Mouse (Mus musculus) midbrain, embryonic 14.5 days (tissue): ENCODE measurements around the gene Polr2l. TPM values are rescaled to one million over a fixed set of nuclear protein-coding genes. Genes with fewer than 3 reads are reported as not detected.

ENCODE experiments used
- ATAC-seq: fragments of 200-750 bp; cut with Nextera tagmentation; 2 replicates; pipeline ENCODE4 v1.8.0; 2017; ENCODE audit warnings: moderate number of reproducible peaks, moderate library complexity; ENCODE audit not compliant: low FRiP score, low TSS enrichment
- DNase-seq: peaks from one replicate; pipeline ENCODE4 v3.0.0-alpha.2; 2015
- H3K27ac ChIP-seq: fragments of 300-500 bp; sonication (generic); replicated peaks from 2 replicates; pipeline ENCODE4 v1.5.1; 2014; ENCODE audit warnings: mild to moderate bottlenecking, low read depth, low read length, moderate library complexity
- H3K27me3 ChIP-seq: fragments of 300-500 bp; sonication (generic); 2 replicates; pipeline ENCODE4 v1.6.1; 2014; ENCODE audit warnings: low read length, control low read depth, mixed read lengths; ENCODE audit not compliant: control insufficient read depth, insufficient read depth
- H3K36me3 ChIP-seq: fragments of 300-500 bp; sonication (generic); 2 replicates; pipeline ENCODE4 v1.6.1; 2014; ENCODE audit warnings: low read length, control low read depth; ENCODE audit not compliant: control insufficient read depth, insufficient read depth
- H3K4me1 ChIP-seq: fragments of 300-500 bp; sonication (generic); 2 replicates; pipeline ENCODE4 v1.6.1; 2014; ENCODE audit warnings: mild to moderate bottlenecking, antibody characterized with exemption, low read length, control low read depth; ENCODE audit not compliant: control insufficient read depth, insufficient read depth
- H3K4me2 ChIP-seq: fragments of 300-500 bp; sonication (generic); 2 replicates; pipeline ENCODE4 v1.6.1; 2014; ENCODE audit warnings: mild to moderate bottlenecking, low read length, moderate library complexity
- H3K4me3 ChIP-seq: fragments of 300-500 bp; sonication (generic); replicated peaks from 2 replicates; pipeline ENCODE4 v1.5.1; 2014; ENCODE audit warnings: low read depth, low read length
- H3K9ac ChIP-seq: fragments of 300-500 bp; sonication (generic); replicated peaks from 2 replicates; pipeline ENCODE4 v1.6.1; 2014; ENCODE audit warnings: mild to moderate bottlenecking, low read length, moderate library complexity
- H3K9me3 ChIP-seq: fragments of 300-500 bp; sonication (generic); 2 replicates; pipeline ENCODE4 v1.6.1; 2016; ENCODE audit warnings: low read length, control low read depth, mixed read lengths; ENCODE audit not compliant: control insufficient read depth
- WGBS: fragments of 180-500 bp; shearing (Covaris S2); extraction: QIAGEN DNeasy Blood & Tissue Kit; methylation state at CpG from one replicate; pipeline ENCODE4 v1.1.7; 2014; 5-methylcytosine and 5-hydroxymethylcytosine counted together
- polyA plus RNA-seq: library from polyadenylated mRNA; unstranded; fragments of >200 nt; fragmentation: Nextera tagmentation; extraction: Ambion mirVana; gene quantifications from 2 replicates; pipeline ENCODE4 v1.2.1, GENCODE M21; 2014

Polr2l gene
- polyA plus RNA-seq, 1 experiment from 2014 or later: 75.1 TPM

DNA sequence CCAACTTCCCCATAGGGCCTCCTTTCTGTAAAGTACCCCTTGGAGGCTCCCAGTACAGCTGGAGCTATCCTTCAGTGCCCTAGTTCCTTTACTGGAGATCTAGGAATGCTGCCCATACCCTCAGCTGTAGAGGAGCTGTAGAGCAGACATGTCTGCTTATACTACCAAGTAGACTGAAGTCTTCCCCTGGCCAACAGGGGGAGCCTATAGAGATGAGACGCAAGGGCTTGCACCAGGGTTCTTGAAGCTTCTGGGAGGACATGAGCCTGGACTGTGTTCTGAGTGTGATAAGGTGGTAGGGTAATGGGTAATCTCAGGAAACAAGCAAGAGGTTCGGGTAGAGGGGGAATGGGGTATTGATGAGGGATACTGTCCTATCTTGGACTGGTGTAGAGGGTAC lies 16.2 kb upstream of the Polr2l start:
- WGBS: 79% methylated on average over 2 of the region's 2 CpGs
- Histone ChIP-seq H3K27me3 (no peaks in the 10 kb centered on the region), H3K9ac (no peak overlapping the region), H3K36me3 (peaks cover 30% of the 10 kb centered on the region; the same call in 1 of the 2 replicates), H3K4me3 (no peak overlapping the region), H3K27ac (no peak overlapping the region), H3K4me1 (no peaks in the 10 kb centered on the region; the same call in 1 of the 2 replicates), H3K4me2 (no peak overlapping the region), H3K9me3 (no peaks in the 10 kb centered on the region)
- DNase-seq (no peak), ATAC-seq (no peak)

DNA sequence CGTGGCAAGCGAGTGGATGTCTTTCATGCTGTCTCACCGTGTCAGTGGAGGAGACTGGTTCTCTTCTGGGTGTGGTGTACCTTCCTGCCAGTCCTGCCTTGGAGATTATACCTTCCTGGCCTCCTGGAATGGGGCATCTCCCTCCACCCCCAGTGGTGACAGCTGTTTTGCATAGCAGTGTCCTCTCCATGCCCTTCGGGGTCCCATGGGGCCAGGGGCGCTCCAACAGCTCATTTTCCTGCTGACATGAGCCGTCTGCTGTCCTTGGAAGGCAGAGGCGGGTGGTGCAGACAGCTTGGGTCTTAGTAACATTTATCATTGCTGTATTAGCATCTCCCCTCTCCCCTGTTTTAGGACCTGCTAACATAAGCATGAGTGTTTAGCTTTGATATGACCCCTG lies 12.2 kb upstream of the Polr2l start:
- Histone ChIP-seq H3K9me3 (no peaks in the 10 kb centered on the region), H3K27me3 (no peaks in the 10 kb centered on the region)
- 81% methylated on average over 7 of the region's 7 CpGs for WGBS

DNA sequence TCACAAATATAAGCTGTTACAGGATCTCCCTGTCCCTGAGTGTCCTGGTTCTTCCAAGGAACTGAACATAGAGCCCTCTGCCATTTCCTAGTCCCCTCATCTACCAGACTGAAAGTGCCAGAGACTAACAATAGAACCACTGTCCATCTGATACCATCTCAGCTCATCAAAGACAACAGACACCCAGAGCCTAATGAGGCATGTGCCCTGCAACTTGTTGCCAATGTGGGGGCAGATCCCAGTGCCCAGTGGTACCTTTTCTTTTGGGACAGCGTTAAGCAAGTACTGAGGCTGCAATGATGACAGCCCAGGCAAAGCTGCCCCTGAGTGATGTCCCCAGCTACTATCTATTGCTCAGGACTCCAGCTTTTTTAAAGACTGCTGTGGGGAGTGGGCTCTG lies 11.3 kb upstream of the Polr2l start:
- H3K36me3 ChIP-seq: 0 out of 2 replicates have a peak, but pooled peaks cover 4% of the 10 kb centered on the region
- DNase-seq (no peak), ATAC-seq (no peak)
- WGBS: 90% methylated on average over 1 of the region's 1 CpGs
- H3K27ac ChIP-seq: no peak overlapping the region
- no peaks in the 10 kb centered on the region for H3K9me3 ChIP-seq
- H3K9ac ChIP-seq: no peak overlapping the region
- H3K4me3 ChIP-seq: no peak overlapping the region
- H3K4me2 ChIP-seq: no peak overlapping the region
- no peaks in the 10 kb centered on the region for H3K27me3 ChIP-seq
- peaks cover 16% of the 10 kb centered on the region for H3K4me1 ChIP-seq

More for the DNA sequence above, 12.2 kb upstream of the Polr2l start:
- no peak for DNase-seq
- no peak overlapping the region for H3K27ac ChIP-seq
- no peak overlapping the region for H3K4me3 ChIP-seq
- H3K36me3 ChIP-seq: peaks cover 8% of the 10 kb centered on the region; the same call in 1 of the 2 replicates
- peaks cover 9% of the 10 kb centered on the region for H3K4me1 ChIP-seq
- H3K4me2 ChIP-seq: no peak overlapping the region
- ATAC-seq: no peak
- no peak overlapping the region for H3K9ac ChIP-seq

DNA sequence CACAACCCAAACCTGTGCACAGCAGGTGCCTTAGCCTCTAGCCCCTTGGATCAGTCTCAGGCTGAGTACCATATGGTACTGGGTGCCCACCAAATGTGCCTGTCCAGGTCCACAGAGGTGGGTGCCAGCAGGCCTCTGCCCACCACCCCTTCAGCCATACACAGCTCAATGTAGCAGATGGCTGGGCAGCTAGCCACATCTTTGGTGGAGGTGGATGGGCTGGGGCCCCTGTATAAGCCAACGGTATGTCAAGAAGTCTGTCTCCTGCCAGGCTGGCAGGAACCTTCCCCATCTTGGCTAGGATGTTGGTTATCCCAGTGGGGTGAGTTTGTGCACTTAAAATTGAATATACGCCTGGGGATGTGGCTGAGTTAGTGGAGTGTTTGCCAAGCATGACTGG lies 10.7 kb upstream of the Polr2l start:
- Histone ChIP-seq H3K27ac (no peak overlapping the region), H3K4me3 (no peak overlapping the region), H3K9me3 (no peaks in the 10 kb centered on the region), H3K9ac (no peak overlapping the region), H3K4me1 (peaks cover 20% of the 10 kb centered on the region), H3K4me2 (no peak overlapping the region), H3K36me3 (0 out of 2 replicates have a peak, but pooled peaks cover 2% of the 10 kb centered on the region), H3K27me3 (no peaks in the 10 kb centered on the region)
- 88% methylated on average over 2 of the region's 2 CpGs for WGBS
- ATAC-seq (no peak), DNase-seq (no peak)

GRCm38 (mm10) chr7:141485186-141485585 lies 10.3 kb upstream of the Polr2l start:
- Histone ChIP-seq H3K9me3 (no peaks in the 10 kb centered on the region), H3K9ac (no peak overlapping the region), H3K4me2 (no peak overlapping the region), H3K4me1 (peaks cover 20% of the 10 kb centered on the region), H3K27ac (no peak overlapping the region), H3K27me3 (no peaks in the 10 kb centered on the region), H3K36me3 (no peaks in the 10 kb centered on the region), H3K4me3 (no peak overlapping the region)
- ATAC-seq (no peak), DNase-seq (no peak)
- WGBS: 63% methylated on average over 2 of the region's 2 CpGs

- Histone ChIP-seq H3K9ac (no peak overlapping the region), H3K36me3 (no peaks in the 10 kb centered on the region), H3K27ac (no peak overlapping the region), H3K27me3 (no peaks in the 10 kb centered on the region), H3K9me3 (no peaks in the 10 kb centered on the region), H3K4me3 (no peak overlapping the region), H3K4me1 (peaks cover 20% of the 10 kb centered on the region), H3K4me2 (no peak overlapping the region)
- ATAC-seq: no peak
- no peak for DNase-seq
- WGBS: 67% methylated on average over 5 of the region's 5 CpGs
Measured at GRCm38 (mm10) chr7:141484186-141485120, 9.5 kb upstream of the Polr2l start.

- ATAC-seq (no peak), DNase-seq (no peak)
- Histone ChIP-seq H3K27ac (no peak overlapping the region), H3K36me3 (no peaks in the 10 kb centered on the region), H3K9ac (no peak overlapping the region), H3K9me3 (no peaks in the 10 kb centered on the region), H3K27me3 (no peaks in the 10 kb centered on the region), H3K4me1 (peaks cover 20% of the 10 kb centered on the region), H3K4me3 (no peak overlapping the region), H3K4me2 (peak overlapping the region; percentile 86)
- 82% methylated on average over 6 of the region's 6 CpGs for WGBS
Measured at GRCm38 (mm10) chr7:141483114-141483653, 8.3 kb upstream of the Polr2l start.

DNA sequence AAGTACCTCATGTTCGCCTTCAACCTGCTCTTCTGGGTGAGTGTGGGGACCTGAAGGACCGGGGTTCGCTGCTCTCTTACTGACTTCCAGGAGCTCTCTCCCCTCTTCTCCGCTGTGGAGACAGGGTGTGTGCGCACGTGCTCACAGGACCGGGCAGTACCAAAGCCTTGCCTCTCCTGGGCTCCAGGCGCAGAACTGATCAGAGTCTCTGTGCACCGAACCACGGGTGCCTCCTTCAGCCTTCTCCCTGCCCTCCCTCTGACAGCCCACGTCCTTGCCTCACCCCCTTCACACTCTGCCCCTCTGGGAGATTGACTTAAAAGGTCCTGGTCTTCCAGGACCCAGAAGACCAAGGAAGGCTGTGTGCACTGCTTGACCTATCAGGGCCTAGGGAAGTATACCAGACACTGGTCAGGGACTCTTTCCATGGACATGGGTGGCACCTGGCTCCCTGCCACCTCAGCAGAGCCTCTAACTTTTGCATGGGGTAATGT lies 7.6 kb upstream of the Polr2l start:
- peak overlapping the region; percentile 63 for H3K27ac ChIP-seq

More for the DNA sequence above, 7.6 kb upstream of the Polr2l start:
- Histone ChIP-seq H3K4me3 (peak overlapping the region; percentile 63), H3K4me1 (peaks cover 20% of the 10 kb centered on the region), H3K9ac (peak overlapping the region; percentile 69), H3K4me2 (peak overlapping the region; percentile 86), H3K27me3 (no peaks in the 10 kb centered on the region; the same call in 1 of the 2 replicates), H3K36me3 (no peaks in the 10 kb centered on the region), H3K9me3 (no peaks in the 10 kb centered on the region)
- no peak for DNase-seq
- 3% methylated on average over 11 of the region's 11 CpGs for WGBS
- ATAC-seq: no peak; the same call in 1 of the 2 replicates
